Mouse (Mus musculus) olfactory bulb, adult 2 months (tissue): ENCODE results near the gene Sik3.

Source experiments
- CTCF ChIP-seq: fragments of 200-500 bp; IDR thresholded peaks from 2 replicates; pipeline ENCODE4 v1.5.1; 2012; ENCODE audit warnings: low read depth, mild to moderate bottlenecking, low read length, moderate library complexity; ENCODE audit not compliant: insufficient read depth
- POLR2A ChIP-seq: fragments of 200-500 bp; IDR thresholded peaks from 2 replicates; pipeline ENCODE4 v1.6.1; 2012; ENCODE audit warnings: mild to moderate bottlenecking, low read depth, low read length, moderate library complexity; ENCODE audit not compliant: insufficient read depth

DNA sequence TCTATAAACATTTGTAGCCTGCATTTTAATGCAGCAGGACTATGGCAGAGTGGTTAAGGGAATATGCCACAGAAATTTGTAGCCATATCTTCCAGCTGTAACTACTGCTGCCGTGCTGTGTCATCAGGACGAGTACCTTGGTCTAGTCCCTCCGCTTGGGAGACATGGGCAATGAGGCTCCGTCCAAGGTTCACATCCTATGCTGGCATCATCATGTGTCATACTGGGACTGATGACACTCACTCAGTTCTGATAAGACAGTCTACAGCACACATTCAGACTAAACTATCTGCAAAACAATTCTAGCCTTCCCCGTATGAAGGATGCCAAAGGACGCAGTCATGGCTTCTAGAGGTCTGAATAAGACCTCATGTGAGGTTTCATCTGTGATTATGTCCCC, 49.0 kb upstream of the Sik3 start:
- TF ChIP-seq CTCF (no peak), POLR2A (no peak)
